Mouse (Mus musculus) limb, embryonic 12.5 days (tissue): Measurements from ENCODE around the gene Tubb3. TPM values are rescaled to one million over a fixed set of nuclear protein-coding genes. Genes with fewer than 3 reads are reported as not detected.
"Not testable (repeated sequence)": the region's sequence is repeated elsewhere in the genome, so short reads cannot be mapped to it uniquely, and the experiment has no call there.

Source experiments
- ATAC-seq: fragments of 200-750 bp; cut with Nextera tagmentation; 2 replicates; pipeline ENCODE4 v1.8.0; 2017; ENCODE audit warnings: low read depth, moderate TSS enrichment; ENCODE audit not compliant: insufficient number of reproducible peaks, insufficient read depth, low FRiP score, low TSS enrichment
- H3K27ac ChIP-seq: fragments of 300-500 bp; sonication (generic); 2 replicates; pipeline ENCODE4 v1.5.1; 2016; ENCODE audit warnings: mild to moderate bottlenecking, moderate library complexity
- H3K27me3 ChIP-seq: fragments of 300-500 bp; sonication (generic); 2 replicates; pipeline ENCODE4 v1.6.1; 2016; ENCODE audit warnings: mild to moderate bottlenecking, moderate library complexity
- H3K36me3 ChIP-seq: fragments of 300-500 bp; sonication (generic); 2 replicates; pipeline ENCODE4 v1.6.1; 2016; ENCODE audit warnings: mild to moderate bottlenecking, moderate library complexity
- H3K4me1 ChIP-seq: fragments of 300-500 bp; sonication (generic); replicated peaks from 2 replicates; pipeline ENCODE4 v1.6.1; 2016
- H3K4me2 ChIP-seq: fragments of 300-500 bp; sonication (generic); 2 replicates; pipeline ENCODE4 v1.6.1; 2016; ENCODE audit warnings: mild to moderate bottlenecking, moderate library complexity
- H3K4me3 ChIP-seq: fragments of 300-500 bp; sonication (generic); replicated peaks from 2 replicates; pipeline ENCODE4 v1.5.1; 2016; ENCODE audit warnings: mild to moderate bottlenecking
- H3K9ac ChIP-seq: fragments of 300-500 bp; sonication (generic); replicated peaks from 2 replicates; pipeline ENCODE4 v1.6.1; 2016; ENCODE audit warnings: mild to moderate bottlenecking, moderate library complexity
- H3K9me3 ChIP-seq: fragments of 300-500 bp; sonication (generic); 2 replicates; pipeline ENCODE4 v1.6.1; 2016; ENCODE audit warnings: mild to moderate bottlenecking, moderate library complexity
- WGBS: fragments of 180-500 bp; shearing (Covaris S2); methylation state at CpG from one replicate; pipeline ENCODE4 v1.1.7; 2016; 5-methylcytosine and 5-hydroxymethylcytosine counted together
- polyA plus RNA-seq: library from polyadenylated mRNA; unstranded; fragments of >200 nt; fragmentation: Nextera tagmentation; extraction: Ambion mirVana; gene quantifications from 2 replicates; pipeline ENCODE4 v1.2.1, GENCODE M21; 2016

Tubb3 gene
- polyA plus RNA-seq, 1 experiment from 2014 or later, result 14.4 TPM

- H3K36me3 ChIP-seq, result no peaks in the 10 kb centered on the region
- H3K9ac ChIP-seq, result no peak overlapping the region
- H3K27ac ChIP-seq, result no peak overlapping the region
- 0 out of 2 replicates have a peak overlapping the region, but pooled peaks have one; percentile 43 for H3K4me2 ChIP-seq
- no peaks in the 10 kb centered on the region; the same call in 1 of the 2 replicates for H3K27me3 ChIP-seq
- H3K9me3 ChIP-seq, result peaks cover 15% of the 10 kb centered on the region
- no peak overlapping the region for H3K4me3 ChIP-seq
- WGBS, result 13% methylated on average over 3 of the region's 3 CpGs
- H3K4me1 ChIP-seq, result no peaks in the 10 kb centered on the region; the same call in 1 of the 2 replicates
- ATAC-seq, result no peak
Measured at GRCm38 (mm10) chr8:123422781-123423159, 11.5 kb downstream of the Tubb3 start.

- Histone ChIP-seq H3K9me3 (peaks cover 21% of the 10 kb centered on the region), H3K36me3 (no peaks in the 10 kb centered on the region), H3K4me1 (no peaks in the 10 kb centered on the region; the same call in 1 of the 2 replicates), H3K27me3 (no peaks in the 10 kb centered on the region; the same call in 1 of the 2 replicates), H3K4me3 (peak within 1 kb of the TSS; percentile 16; the same call in 1 of the 2 replicates), H3K9ac (no peak within 1 kb of the TSS), H3K27ac (no peak within 1 kb of the TSS), H3K4me2 (peak within 1 kb of the TSS; percentile 43)
- 68% methylated on average over 7 of the region's 7 CpGs for WGBS
- no peak for ATAC-seq
Measured at GRCm38 (mm10) chr8:123423441-123423840, 12.2 kb downstream of the Tubb3 start, which contains the start of gene Def8. TSS of gene Def8 (plus strand) at chr8:123423527.

- no peaks in the 10 kb centered on the region for H3K27me3 ChIP-seq
- ATAC-seq, result no peak
- 96% methylated on average over 27 of the region's 27 CpGs for WGBS
- no peaks in the 10 kb centered on the region for H3K36me3 ChIP-seq
- H3K9ac ChIP-seq, result no peak overlapping the region
- H3K4me1 ChIP-seq, result no peaks in the 10 kb centered on the region; the same call in 1 of the 2 replicates
- no peak overlapping the region for H3K4me2 ChIP-seq
- H3K27ac ChIP-seq, result no peak overlapping the region
- no peak overlapping the region for H3K4me3 ChIP-seq
- peaks cover 46% of the 10 kb centered on the region for H3K9me3 ChIP-seq
Measured at GRCm38 (mm10) chr8:123426511-123427509, 15.6 kb downstream of the Tubb3 start.

GRCm38 (mm10) chr8:123427639-123428275 lies 16.5 kb downstream of the Tubb3 start:
- ATAC-seq, result no peak
- Histone ChIP-seq H3K9ac (no peak overlapping the region), H3K27me3 (no peaks in the 10 kb centered on the region), H3K4me3 (no peak overlapping the region), H3K27ac (no peak overlapping the region), H3K4me2 (no peak overlapping the region), H3K4me1 (no peaks in the 10 kb centered on the region), H3K36me3 (no peaks in the 10 kb centered on the region), H3K9me3 (peaks cover 56% of the 10 kb centered on the region)
- 95% methylated on average over 24 of the region's 24 CpGs for WGBS

- Histone ChIP-seq H3K27me3 (no peaks in the 10 kb centered on the region), H3K4me1 (no peaks in the 10 kb centered on the region), H3K4me3 (no peak overlapping the region), H3K36me3 (no peaks in the 10 kb centered on the region), H3K4me2 (no peak overlapping the region), H3K9me3 (peaks cover 62% of the 10 kb centered on the region), H3K9ac (no peak overlapping the region), H3K27ac (no peak overlapping the region)
- 96% methylated on average over 29 of the region's 29 CpGs for WGBS
- ATAC-seq, result no peak
Measured at GRCm38 (mm10) chr8:123428343-123428893, 17.2 kb downstream of the Tubb3 start.

DNA sequence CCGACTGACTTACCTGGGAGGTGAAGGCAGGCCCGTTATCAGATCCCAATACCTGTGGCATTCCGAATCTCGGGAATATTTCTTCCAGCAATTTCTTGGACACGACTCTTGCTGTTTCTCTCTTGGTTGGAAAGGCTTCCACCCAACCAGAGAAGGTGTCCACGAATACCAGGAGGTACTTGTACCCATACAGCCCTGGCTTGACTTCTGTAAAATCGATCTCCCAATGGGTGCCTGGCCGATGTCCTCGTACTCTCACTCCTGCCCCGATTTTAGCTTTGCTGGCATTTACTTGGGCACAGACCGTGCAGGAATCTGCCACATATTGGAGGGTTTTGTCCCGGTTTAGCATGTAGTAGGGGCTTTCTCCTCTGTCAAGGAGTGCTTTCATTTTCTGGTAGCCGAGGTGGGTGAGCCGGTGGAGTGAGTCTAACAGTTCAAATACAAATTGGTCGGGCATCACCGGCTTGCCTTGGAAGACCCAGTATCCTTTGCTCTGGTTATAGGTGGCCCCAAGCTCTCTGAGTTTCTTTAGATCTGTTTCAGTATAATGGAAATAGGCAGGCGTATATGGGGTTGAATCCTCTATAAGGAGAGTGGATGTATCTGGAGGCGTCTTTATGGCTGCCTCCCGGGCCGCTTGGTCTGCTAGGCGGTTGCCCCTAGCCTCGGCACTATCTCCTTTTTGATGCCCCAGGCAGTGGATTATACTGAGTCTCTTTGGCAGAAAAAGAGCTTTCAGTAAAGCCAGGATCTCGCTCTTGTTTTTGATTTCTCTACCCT lies 17.9 kb downstream of the Tubb3 start:
- Histone ChIP-seq H3K4me2 (no peak overlapping the region), H3K9ac (no peak overlapping the region), H3K4me3 (no peak overlapping the region), H3K36me3 (no peaks in the 10 kb centered on the region), H3K27ac (no peak overlapping the region), H3K4me1 (no peaks in the 10 kb centered on the region), H3K27me3 (no peaks in the 10 kb centered on the region), H3K9me3 (peaks cover 65% of the 10 kb centered on the region)
- 93% methylated on average over 23 of the region's 23 CpGs for WGBS
- ATAC-seq, result no peak

DNA sequence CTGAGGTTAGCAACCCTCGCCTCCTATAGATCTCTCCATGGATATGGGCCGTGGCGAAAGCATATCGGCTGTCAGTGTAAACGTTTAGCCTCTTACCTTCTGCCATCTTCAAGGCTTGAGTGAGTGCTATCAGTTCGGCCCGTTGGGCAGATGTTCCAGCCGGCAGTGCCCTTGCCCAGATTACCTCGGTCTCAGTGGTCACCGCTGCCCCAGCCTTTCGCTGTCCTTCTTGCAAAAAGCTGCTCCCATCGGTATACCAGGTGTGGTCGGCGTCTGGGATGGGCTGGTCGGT lies 18.4 kb downstream of the Tubb3 start:
- H3K9me3 ChIP-seq, result peaks cover 68% of the 10 kb centered on the region
- H3K27me3 ChIP-seq, H3K4me3 ChIP-seq, H3K9ac ChIP-seq, H3K27ac ChIP-seq, ATAC-seq, H3K4me1 ChIP-seq, H3K36me3 ChIP-seq, H3K4me2 ChIP-seq: not testable (repeated sequence)
- WGBS, result 97% methylated on average over 15 of the region's 15 CpGs

DNA sequence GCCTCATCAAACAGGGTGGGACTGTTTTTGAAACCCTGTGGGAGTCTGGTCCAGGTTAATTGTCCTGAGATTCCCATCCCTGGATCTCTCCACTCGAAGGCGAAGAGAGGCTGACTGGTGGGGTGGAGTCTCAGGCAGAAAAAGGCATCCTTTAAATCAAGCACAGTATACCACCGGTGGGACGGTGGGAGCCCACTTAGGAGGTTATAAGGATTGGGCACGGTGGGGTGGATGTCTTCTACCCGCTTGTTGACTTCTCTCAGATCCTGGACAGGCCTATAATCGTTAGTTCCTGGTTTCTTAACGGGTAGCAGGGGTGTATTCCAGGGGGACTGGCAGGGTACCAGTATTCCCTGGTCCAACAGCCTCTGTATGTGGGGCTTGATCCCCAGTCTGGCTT lies 19.7 kb downstream of the Tubb3 start:
- not testable (repeated sequence) for H3K36me3 ChIP-seq, ATAC-seq, H3K9ac ChIP-seq, H3K4me3 ChIP-seq, H3K4me2 ChIP-seq, H3K27me3 ChIP-seq, H3K27ac ChIP-seq, H3K4me1 ChIP-seq
- WGBS, result 91% methylated on average over 8 of the region's 8 CpGs
- peaks cover 75% of the 10 kb centered on the region for H3K9me3 ChIP-seq

DNA sequence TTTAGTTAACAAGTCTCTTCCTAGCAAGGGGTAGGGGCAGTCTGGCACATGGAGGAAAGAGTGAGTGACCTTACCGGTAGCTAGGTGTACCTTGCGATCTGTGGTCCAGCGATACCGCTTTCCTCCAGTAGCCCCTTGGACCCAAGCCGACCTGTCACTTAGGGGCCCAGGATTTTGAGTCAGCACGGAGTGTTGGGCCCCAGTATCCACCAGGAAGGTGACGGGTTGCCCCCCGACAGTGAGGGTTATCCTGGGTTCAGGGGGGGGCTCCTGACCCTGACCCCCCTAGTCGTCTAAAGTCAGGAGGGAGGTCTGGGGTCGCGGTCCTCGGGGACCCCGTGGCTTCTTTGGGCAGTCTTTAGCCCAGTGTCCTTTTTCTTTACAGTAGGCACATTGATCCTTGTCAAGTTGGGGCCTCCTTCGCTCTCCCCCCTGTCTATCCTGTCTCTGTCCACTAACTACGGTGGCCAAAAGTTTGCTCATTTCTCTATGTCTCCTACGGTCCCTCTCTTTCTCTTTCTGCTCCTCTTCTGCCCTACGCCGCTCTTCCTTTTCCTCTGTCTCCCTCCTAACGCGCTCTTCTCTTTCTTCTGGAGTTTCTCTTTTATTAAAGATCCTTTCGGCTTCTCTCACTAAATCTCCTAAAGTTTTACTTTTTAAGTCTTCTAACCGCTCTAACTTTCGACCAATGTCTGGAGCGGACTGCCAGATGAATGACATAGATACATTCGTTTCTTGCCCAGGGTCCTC lies 20.6 kb downstream of the Tubb3 start:
- H3K4me1 ChIP-seq, result no peaks in the 10 kb centered on the region
- no peak overlapping the region for H3K4me2 ChIP-seq
- H3K4me3 ChIP-seq, result no peak overlapping the region
- peaks cover 70% of the 10 kb centered on the region for H3K9me3 ChIP-seq
- no peaks in the 10 kb centered on the region for H3K36me3 ChIP-seq
- H3K27ac ChIP-seq, result no peak overlapping the region
- 97% methylated on average over 25 of the region's 25 CpGs for WGBS
- no peak overlapping the region for H3K9ac ChIP-seq
- H3K27me3 ChIP-seq, result no peaks in the 10 kb centered on the region
- ATAC-seq, result no peak

DNA sequence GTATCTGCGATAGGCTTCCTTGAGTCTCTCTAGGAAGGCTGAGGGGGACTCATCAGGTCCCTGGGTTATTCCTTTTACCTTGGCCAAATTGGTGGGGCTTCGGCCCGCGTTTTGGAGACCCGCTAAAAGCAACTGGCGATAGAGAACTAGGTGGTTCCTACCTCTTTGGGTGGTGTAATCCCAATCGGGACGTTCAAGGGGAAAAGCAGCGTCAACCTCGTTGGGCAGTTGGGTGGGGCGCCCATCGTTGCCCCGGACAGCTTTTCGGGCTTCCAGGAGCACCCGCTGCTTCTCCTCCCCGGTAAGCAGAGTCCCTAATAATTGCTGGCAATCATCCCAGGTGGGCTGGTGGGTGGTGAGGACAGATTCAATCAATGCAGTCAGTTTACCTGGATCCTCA lies 21.2 kb downstream of the Tubb3 start:
- no peaks in the 10 kb centered on the region for H3K4me1 ChIP-seq
- 94% methylated on average over 16 of the region's 16 CpGs for WGBS
- no peak overlapping the region for H3K4me2 ChIP-seq
- H3K4me3 ChIP-seq, result no peak overlapping the region
- no peak overlapping the region for H3K9ac ChIP-seq
- peaks cover 65% of the 10 kb centered on the region for H3K9me3 ChIP-seq
- no peaks in the 10 kb centered on the region for H3K27me3 ChIP-seq
- no peaks in the 10 kb centered on the region for H3K36me3 ChIP-seq
- no peak overlapping the region for H3K27ac ChIP-seq
- no peak for ATAC-seq
